Mouse (Mus musculus): ENCODE data around the gene Smox. TPM values are rescaled to one million over a fixed set of nuclear protein-coding genes. Genes with fewer than 3 reads are reported as not detected.

Gene Smox
- polyA plus RNA-seq, 1 experiment from 2014 or later, result 19.1 TPM

GRCm38 (mm10) chr2:131506358-131506757, 15.1 kb downstream of the Smox start:
- Histone ChIP-seq H3K27me3 (ENCODE audit: control insufficient read depth, insufficient read depth, low read length) (no peaks in the 10 kb centered on the region), H3K9me3 (ENCODE audit: control insufficient read depth, low read length) (no peaks in the 10 kb centered on the region), H3K9ac (ENCODE audit: low read length) (no peak overlapping the region), H3K4me1 (replicated peaks; ENCODE audit: control insufficient read depth, insufficient read depth) (0 out of 2 replicates have a peak, but pooled peaks cover 4% of the 10 kb centered on the region), H3K36me3 (ENCODE audit: control insufficient read depth, insufficient read depth, low read length) (no peaks in the 10 kb centered on the region), H3K27ac (replicated peaks) (no peak overlapping the region), H3K4me3 (ENCODE audit: low read depth, low read length) (no peak overlapping the region), H3K4me2 (replicated peaks; ENCODE audit: low read depth) (no peak overlapping the region)
- TF ChIP-seq EP300 (optimal IDR thresholded peaks at IDR 0.05) (no peak), CTCF (IDR thresholded peaks at IDR 0.05; ENCODE audit: low read depth) (no peak)
- ATAC-seq (ENCODE audit: low FRiP score, low TSS enrichment), result no peak
- 41% methylated on average over 3 of the region's 3 CpGs for WGBS
- DNase-seq (ENCODE audit: low spot score), result no peak

GRCm38 (mm10) chr2:131508501-131508900, 17.2 kb downstream of the Smox start:
- no peaks in the 10 kb centered on the region for H3K27me3 ChIP-seq (ENCODE audit: control insufficient read depth, insufficient read depth, low read length)
- H3K9me3 ChIP-seq (ENCODE audit: control insufficient read depth, low read length), result no peaks in the 10 kb centered on the region
- no peak overlapping the region for H3K4me2 ChIP-seq (replicated peaks; ENCODE audit: low read depth)
- H3K36me3 ChIP-seq (ENCODE audit: control insufficient read depth, insufficient read depth, low read length), result no peaks in the 10 kb centered on the region
- 0 out of 2 replicates have a peak, but pooled peaks cover 4% of the 10 kb centered on the region for H3K4me1 ChIP-seq (replicated peaks; ENCODE audit: control insufficient read depth, insufficient read depth)
- no peak for DNase-seq (ENCODE audit: low spot score)
- WGBS, result 32% methylated on average over 2 of the region's 2 CpGs
- no peak overlapping the region for H3K27ac ChIP-seq (replicated peaks)
- no peak overlapping the region for H3K9ac ChIP-seq (ENCODE audit: low read length)
- no peak overlapping the region for H3K4me3 ChIP-seq (ENCODE audit: low read depth, low read length)
- TF ChIP-seq CTCF (IDR thresholded peaks at IDR 0.05; ENCODE audit: low read depth) (no peak), EP300 (optimal IDR thresholded peaks at IDR 0.05) (no peak)
- no peak for ATAC-seq (ENCODE audit: low FRiP score, low TSS enrichment)

GRCm38 (mm10) chr2:131509671-131510313, 18.5 kb downstream of the Smox start:
- peak; percentile 87 for TF ChIP-seq CTCF (IDR thresholded peaks at IDR 0.05; ENCODE audit: low read depth)
- TF ChIP-seq EP300 (optimal IDR thresholded peaks at IDR 0.05), result no peak
- peak overlapping the region; percentile 20; the same call in 1 of the 2 replicates for H3K4me3 ChIP-seq (ENCODE audit: low read depth, low read length)
- H3K27ac ChIP-seq (replicated peaks), result no peak overlapping the region
- H3K27me3 ChIP-seq (ENCODE audit: control insufficient read depth, insufficient read depth, low read length), result no peaks in the 10 kb centered on the region
- peak overlapping the region; percentile 47 for H3K4me2 ChIP-seq (replicated peaks; ENCODE audit: low read depth)
- no peaks in the 10 kb centered on the region for H3K9me3 ChIP-seq (ENCODE audit: control insufficient read depth, low read length)
- H3K4me1 ChIP-seq (replicated peaks; ENCODE audit: control insufficient read depth, insufficient read depth), result 0 out of 2 replicates have a peak, but pooled peaks cover 4% of the 10 kb centered on the region
- DNase-seq (ENCODE audit: low spot score), result peak; percentile 64
- ATAC-seq (ENCODE audit: low FRiP score, low TSS enrichment), result peak; percentile 66; the same call in 1 of the 2 replicates
- WGBS, result 14% methylated on average over 17 of the region's 17 CpGs
- H3K36me3 ChIP-seq (ENCODE audit: control insufficient read depth, insufficient read depth, low read length), result no peaks in the 10 kb centered on the region
- peak overlapping the region; percentile 8; the same call in 1 of the 2 replicates for H3K9ac ChIP-seq (ENCODE audit: low read length)

- Histone ChIP-seq H3K36me3 (ENCODE audit: control insufficient read depth, insufficient read depth, low read length) (no peaks in the 10 kb centered on the region), H3K27ac (replicated peaks) (no peak overlapping the region), H3K4me1 (replicated peaks; ENCODE audit: control insufficient read depth, insufficient read depth) (0 out of 2 replicates have a peak, but pooled peaks cover 4% of the 10 kb centered on the region), H3K9me3 (ENCODE audit: control insufficient read depth, low read length) (no peaks in the 10 kb centered on the region), H3K4me3 (ENCODE audit: low read depth, low read length) (no peak overlapping the region), H3K4me2 (replicated peaks; ENCODE audit: low read depth) (no peak overlapping the region), H3K9ac (ENCODE audit: low read length) (no peak overlapping the region), H3K27me3 (ENCODE audit: control insufficient read depth, insufficient read depth, low read length) (no peaks in the 10 kb centered on the region)
- 57% methylated on average over 5 of the region's 5 CpGs for WGBS
- no peak for TF ChIP-seq EP300 (optimal IDR thresholded peaks at IDR 0.05)
- no peak for TF ChIP-seq CTCF (IDR thresholded peaks at IDR 0.05; ENCODE audit: low read depth)
- DNase-seq (ENCODE audit: low spot score), result no peak
- no peak for ATAC-seq (ENCODE audit: low FRiP score, low TSS enrichment)
Observed at GRCm38 (mm10) chr2:131510531-131510930, 19.2 kb downstream of the Smox start.

GRCm38 (mm10) chr2:131513477-131513876, 22.2 kb downstream of the Smox start:
- ATAC-seq (ENCODE audit: low FRiP score, low TSS enrichment) (no peak), DNase-seq (ENCODE audit: low spot score) (no peak)
- Histone ChIP-seq H3K27me3 (ENCODE audit: control insufficient read depth, insufficient read depth, low read length) (no peaks in the 10 kb centered on the region), H3K4me1 (replicated peaks; ENCODE audit: control insufficient read depth, insufficient read depth) (0 out of 2 replicates have a peak, but pooled peaks cover 4% of the 10 kb centered on the region), H3K4me2 (replicated peaks; ENCODE audit: low read depth) (no peak overlapping the region), H3K36me3 (ENCODE audit: control insufficient read depth, insufficient read depth, low read length) (no peaks in the 10 kb centered on the region), H3K27ac (replicated peaks) (no peak overlapping the region), H3K4me3 (ENCODE audit: low read depth, low read length) (no peak overlapping the region), H3K9ac (ENCODE audit: low read length) (no peak overlapping the region), H3K9me3 (ENCODE audit: control insufficient read depth, low read length) (no peaks in the 10 kb centered on the region)
- no peak for TF ChIP-seq EP300 (optimal IDR thresholded peaks at IDR 0.05)
- no peak for TF ChIP-seq CTCF (IDR thresholded peaks at IDR 0.05; ENCODE audit: low read depth)
- WGBS, result 27% methylated on average over 2 of the region's 2 CpGs

- Histone ChIP-seq H3K4me1 (replicated peaks; ENCODE audit: control insufficient read depth, insufficient read depth) (0 out of 2 replicates have a peak, but pooled peaks cover 4% of the 10 kb centered on the region), H3K27ac (replicated peaks) (no peak overlapping the region), H3K9ac (ENCODE audit: low read length) (no peak overlapping the region), H3K9me3 (ENCODE audit: control insufficient read depth, low read length) (no peaks in the 10 kb centered on the region), H3K4me2 (replicated peaks; ENCODE audit: low read depth) (no peak overlapping the region), H3K36me3 (ENCODE audit: control insufficient read depth, insufficient read depth, low read length) (no peaks in the 10 kb centered on the region), H3K27me3 (ENCODE audit: control insufficient read depth, insufficient read depth, low read length) (no peaks in the 10 kb centered on the region), H3K4me3 (ENCODE audit: low read depth, low read length) (no peak overlapping the region)
- 89% methylated on average over 4 of the region's 4 CpGs for WGBS
- TF ChIP-seq CTCF (IDR thresholded peaks at IDR 0.05; ENCODE audit: low read depth), result no peak
- no peak for TF ChIP-seq EP300 (optimal IDR thresholded peaks at IDR 0.05)
- DNase-seq (ENCODE audit: low spot score) (no peak), ATAC-seq (ENCODE audit: low FRiP score, low TSS enrichment) (no peak)
Observed at GRCm38 (mm10) chr2:131514055-131514621, 22.8 kb downstream of the Smox start.

Data from stomach, postnatal 0 days (tissue).